Mouse (Mus musculus) embryonic fibroblast, embryonic 13.5 days (primary cell): ENCODE measurements around the gene Wls. TPM values are rescaled to one million over a fixed set of nuclear protein-coding genes. Genes with fewer than 3 reads are reported as not detected.

Experiments
- H3K27ac ChIP-seq: 2 replicates; pipeline ENCODE4 v1.5.1; 2012; ENCODE audit warnings: low read length, control low read depth, inconsistent platforms; ENCODE audit not compliant: insufficient read depth
- H3K4me1 ChIP-seq: 2 replicates; pipeline ENCODE4 v1.6.1; 2011; ENCODE audit warnings: low read length; ENCODE audit not compliant: control insufficient read depth, insufficient read depth
- H3K4me3 ChIP-seq: 2 replicates; pipeline ENCODE4 v1.5.1; 2011; ENCODE audit warnings: mild to moderate bottlenecking, control low read depth, low read length; ENCODE audit not compliant: insufficient read depth
- CTCF ChIP-seq: IDR thresholded peaks from 2 replicates; pipeline ENCODE4 v1.5.1; 2011; ENCODE audit warnings: mild to moderate bottlenecking, control low read depth, low read length, moderate library complexity, borderline replicate concordance; ENCODE audit not compliant: insufficient read depth
- POLR2A ChIP-seq: IDR thresholded peaks from 2 replicates; pipeline ENCODE4 v1.6.1; 2011; ENCODE audit warnings: low read depth, mild to moderate bottlenecking, control low read depth, low read length, moderate library complexity
- polyA plus RNA-seq: library from polyadenylated mRNA; stranded (reverse); fragments of >200 nt; gene quantifications from 2 replicates; pipeline ENCODE4 v1.2.4, GENCODE M21; 2011; ENCODE audit warnings: low read depth; ENCODE audit not compliant: missing spikeins, insufficient read length

The Wls gene
- polyA plus RNA-seq, 1 experiment, result 416 TPM

DNA sequence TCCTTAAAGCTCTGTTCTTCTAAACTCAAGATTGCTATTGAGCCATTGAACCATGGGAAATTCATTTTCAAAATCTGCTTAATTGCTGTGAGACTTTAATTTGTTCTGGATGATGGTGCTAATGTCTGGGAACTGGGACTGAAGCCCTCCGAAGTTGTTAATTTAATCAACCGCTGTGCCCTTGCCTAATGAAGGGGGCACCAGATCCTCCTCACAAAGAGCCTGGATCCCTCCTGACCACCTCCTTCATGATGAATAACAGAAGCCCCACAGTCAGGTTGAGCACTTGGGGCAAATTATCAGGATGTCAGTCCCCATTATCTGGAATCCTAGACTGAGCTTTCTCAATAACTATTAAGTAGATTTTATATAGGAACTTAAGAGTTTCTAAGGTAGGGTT lies 12.0 kb downstream of the Wls start:
- peaks cover 2% of the 10 kb centered on the region for H3K4me1 ChIP-seq
- no peak for TF ChIP-seq CTCF
- no peak for TF ChIP-seq POLR2A
- H3K27ac ChIP-seq, result no peak overlapping the region
- no peak overlapping the region for H3K4me3 ChIP-seq

DNA sequence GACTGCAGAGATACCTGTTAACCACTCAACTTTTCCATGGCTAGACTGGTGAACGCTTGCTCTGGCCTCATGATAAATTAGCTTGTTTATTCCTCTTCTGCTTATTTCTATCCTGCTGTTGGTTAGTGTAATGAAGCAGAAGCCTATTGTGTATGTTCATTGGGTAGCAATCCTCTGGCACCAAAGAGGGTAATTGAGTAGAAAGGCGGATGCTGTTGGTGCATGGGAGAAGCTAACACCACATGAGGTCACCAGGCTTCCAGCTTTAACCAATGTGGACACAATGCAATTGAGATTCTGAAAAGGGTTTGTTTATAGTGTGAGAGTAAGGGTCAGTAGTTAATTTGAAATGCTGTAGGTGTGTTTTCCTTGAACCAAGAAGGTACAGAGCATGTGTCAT lies 12.5 kb downstream of the Wls start:
- no peaks in the 10 kb centered on the region for H3K4me1 ChIP-seq
- TF ChIP-seq POLR2A (no peak), CTCF (no peak)
- no peak overlapping the region for H3K4me3 ChIP-seq
- no peak overlapping the region for H3K27ac ChIP-seq

DNA sequence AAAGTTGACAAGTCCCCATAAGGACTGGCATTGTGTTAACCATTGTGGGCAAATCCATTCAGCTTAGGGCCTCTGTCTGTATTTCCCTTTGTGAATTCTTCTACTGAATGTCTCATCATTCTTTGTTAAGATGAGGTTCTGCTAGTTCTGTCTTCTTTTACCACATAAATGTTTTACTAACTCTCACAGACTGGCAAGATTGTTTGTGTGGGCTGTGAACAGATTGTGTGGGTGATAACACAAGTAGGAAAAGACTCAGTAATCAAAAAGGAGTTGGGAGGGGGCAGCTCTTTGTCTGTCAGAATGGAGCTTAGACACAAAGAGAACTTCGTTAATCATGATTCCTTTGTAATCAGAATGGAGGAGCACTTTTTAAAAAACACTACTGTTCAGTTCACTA lies 17.6 kb downstream of the Wls start:
- TF ChIP-seq CTCF (no peak), POLR2A (no peak)
- Histone ChIP-seq H3K27ac (no peak overlapping the region), H3K4me1 (no peaks in the 10 kb centered on the region), H3K4me3 (no peak overlapping the region)

DNA sequence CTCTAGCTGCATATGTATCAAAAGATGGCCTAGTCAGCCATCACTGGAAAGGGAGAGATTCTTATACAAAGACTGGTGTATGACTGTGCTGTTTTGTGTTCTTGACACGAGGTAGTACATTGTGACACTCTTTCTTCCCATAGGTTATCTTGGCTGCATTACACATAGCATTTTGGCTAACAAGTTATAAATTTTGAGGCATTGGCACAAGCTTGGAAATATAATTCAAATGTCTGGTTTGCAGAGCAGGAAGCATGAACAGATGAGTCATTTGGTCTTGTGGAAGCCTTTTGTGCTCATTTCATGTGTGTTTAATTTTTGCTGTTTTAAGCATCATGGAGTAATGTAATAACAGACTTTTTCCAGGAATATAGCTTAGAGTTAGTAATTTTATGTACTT lies 26.2 kb downstream of the Wls start:
- TF ChIP-seq POLR2A, result no peak
- TF ChIP-seq CTCF, result no peak
- Histone ChIP-seq H3K4me3 (no peak overlapping the region), H3K27ac (peak overlapping the region; percentile 31; the same call in 1 of the 2 replicates), H3K4me1 (peaks cover 6% of the 10 kb centered on the region)

DNA sequence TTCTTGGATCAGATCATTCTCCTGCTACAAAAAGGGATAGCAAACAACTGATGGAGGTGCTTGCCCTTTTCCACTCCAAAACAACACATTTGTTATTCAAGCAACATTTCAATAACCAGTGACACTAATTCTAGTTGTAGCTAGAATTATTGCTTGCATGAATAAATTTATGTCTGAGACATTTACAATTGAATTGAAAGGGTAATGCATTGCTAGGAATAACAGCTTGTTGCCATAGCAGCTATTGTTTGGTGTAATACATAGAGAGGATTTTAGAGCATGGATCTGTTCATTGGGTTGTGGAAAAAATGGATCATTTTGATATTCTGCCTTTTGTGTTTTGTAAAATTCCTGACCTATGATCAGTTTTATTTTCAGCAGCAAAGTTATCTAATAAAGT lies 39.5 kb downstream of the Wls start:
- TF ChIP-seq CTCF, result no peak
- TF ChIP-seq POLR2A, result no peak
- peaks cover 10% of the 10 kb centered on the region for H3K4me1 ChIP-seq
- no peak overlapping the region for H3K4me3 ChIP-seq

DNA sequence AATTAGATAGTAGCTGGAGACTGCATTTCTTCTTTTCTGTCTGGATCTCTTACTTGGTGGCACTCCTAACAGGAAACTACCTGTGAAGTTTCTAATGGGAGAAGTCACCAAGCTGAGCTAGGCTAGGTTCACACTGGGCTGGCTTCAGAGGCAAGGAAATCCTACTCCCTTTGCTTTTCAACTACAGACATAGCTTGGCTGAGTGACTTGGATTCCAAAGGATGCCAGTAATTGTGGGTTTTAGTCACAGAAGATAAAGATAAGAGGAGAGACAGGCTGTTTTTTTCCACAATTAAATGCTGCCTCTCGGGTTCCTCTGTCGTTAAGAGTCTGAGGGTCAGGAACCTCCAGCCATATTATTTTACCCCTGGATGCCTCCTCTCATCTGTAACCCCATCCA lies 43.9 kb downstream of the Wls start:
- H3K4me1 ChIP-seq, result peaks cover 13% of the 10 kb centered on the region
- no peak for TF ChIP-seq CTCF
- no peak overlapping the region for H3K4me3 ChIP-seq
- H3K27ac ChIP-seq, result peak overlapping the region; percentile 84

More for the DNA sequence above, 39.5 kb downstream of the Wls start:
- H3K27ac ChIP-seq, result no peak overlapping the region

DNA sequence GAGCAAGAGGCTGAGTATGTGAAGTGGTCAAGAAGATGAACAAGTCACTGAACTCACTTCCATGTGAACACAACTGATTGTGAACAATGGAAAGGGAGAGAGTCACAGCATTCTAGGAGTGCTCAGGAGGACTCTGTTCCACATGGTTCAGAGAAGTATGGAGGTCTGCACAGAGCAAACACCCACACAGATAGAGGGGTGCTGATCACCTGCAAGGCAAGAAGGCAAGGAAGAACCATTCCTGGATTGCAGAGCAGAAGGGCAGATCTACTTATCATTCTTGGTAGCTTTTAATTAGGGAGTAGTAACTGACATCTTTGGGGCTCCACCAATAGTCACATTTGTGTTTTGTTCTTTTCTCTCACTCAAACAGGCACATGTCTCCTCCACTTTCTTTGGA lies 45.3 kb downstream of the Wls start:
- H3K4me3 ChIP-seq, result no peak overlapping the region
- TF ChIP-seq CTCF, result no peak
- no peak for TF ChIP-seq POLR2A
- peak overlapping the region; percentile 97 for H3K27ac ChIP-seq
- H3K4me1 ChIP-seq, result peaks cover 13% of the 10 kb centered on the region

DNA sequence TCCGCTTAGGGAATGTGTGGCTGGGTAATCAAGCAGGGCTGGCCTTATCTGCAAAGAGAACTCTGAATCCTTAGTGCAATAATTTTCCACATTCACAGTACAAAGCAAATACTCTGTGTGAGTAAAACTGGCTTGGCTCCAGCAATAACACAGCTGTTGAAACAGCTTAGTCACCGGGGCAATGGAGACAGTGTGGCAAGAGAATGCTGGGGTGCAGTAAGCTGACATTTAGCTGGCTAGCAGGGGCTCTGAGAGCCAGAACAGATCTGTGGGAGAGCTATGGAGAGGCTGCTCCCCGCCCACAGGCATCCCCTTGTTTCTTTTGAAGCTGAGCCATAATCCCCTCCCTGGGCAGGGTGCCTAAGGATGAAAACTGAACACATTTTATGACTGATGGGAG lies 45.8 kb downstream of the Wls start:
- peak overlapping the region; percentile 97 for H3K27ac ChIP-seq
- H3K4me1 ChIP-seq, result peaks cover 13% of the 10 kb centered on the region
- TF ChIP-seq POLR2A, result 0 out of 2 replicates have a peak, but pooled peaks have one; percentile 16
- TF ChIP-seq CTCF, result no peak
- H3K4me3 ChIP-seq, result no peak overlapping the region

DNA sequence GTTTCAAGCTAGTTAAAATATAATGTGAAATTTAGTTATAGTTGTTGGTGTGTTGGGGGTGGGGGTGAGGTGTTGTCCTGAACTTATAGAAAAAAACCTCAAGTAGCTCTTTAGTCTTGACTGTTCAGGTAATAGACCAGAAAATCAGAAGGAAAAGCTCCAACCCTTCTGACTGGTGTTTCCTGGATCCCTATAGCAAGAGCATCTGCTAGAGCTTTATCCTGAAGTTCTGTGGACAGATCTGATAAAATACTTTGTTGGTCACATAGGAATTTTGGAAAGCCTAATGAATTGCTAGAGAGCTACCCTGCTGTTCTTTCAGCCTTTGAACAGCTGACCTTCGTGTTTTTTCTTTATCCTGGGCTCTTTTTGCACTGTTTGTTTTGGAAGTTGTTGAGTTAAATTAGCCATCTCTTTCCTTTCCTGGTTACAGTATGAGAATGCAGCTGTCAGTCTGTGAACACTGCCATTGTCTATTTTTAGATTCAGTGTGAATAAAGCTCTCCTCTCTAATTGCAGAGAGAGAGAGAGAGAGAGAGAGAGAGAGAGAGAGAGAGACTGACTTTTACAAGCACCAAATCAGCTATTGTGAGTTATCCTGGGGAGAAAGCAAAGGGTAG lies 46.4 kb downstream of the Wls start:
- Histone ChIP-seq H3K4me1 (peaks cover 13% of the 10 kb centered on the region), H3K4me3 (no peak overlapping the region), H3K27ac (peak overlapping the region; percentile 93)
- TF ChIP-seq POLR2A, result no peak
- no peak for TF ChIP-seq CTCF

DNA sequence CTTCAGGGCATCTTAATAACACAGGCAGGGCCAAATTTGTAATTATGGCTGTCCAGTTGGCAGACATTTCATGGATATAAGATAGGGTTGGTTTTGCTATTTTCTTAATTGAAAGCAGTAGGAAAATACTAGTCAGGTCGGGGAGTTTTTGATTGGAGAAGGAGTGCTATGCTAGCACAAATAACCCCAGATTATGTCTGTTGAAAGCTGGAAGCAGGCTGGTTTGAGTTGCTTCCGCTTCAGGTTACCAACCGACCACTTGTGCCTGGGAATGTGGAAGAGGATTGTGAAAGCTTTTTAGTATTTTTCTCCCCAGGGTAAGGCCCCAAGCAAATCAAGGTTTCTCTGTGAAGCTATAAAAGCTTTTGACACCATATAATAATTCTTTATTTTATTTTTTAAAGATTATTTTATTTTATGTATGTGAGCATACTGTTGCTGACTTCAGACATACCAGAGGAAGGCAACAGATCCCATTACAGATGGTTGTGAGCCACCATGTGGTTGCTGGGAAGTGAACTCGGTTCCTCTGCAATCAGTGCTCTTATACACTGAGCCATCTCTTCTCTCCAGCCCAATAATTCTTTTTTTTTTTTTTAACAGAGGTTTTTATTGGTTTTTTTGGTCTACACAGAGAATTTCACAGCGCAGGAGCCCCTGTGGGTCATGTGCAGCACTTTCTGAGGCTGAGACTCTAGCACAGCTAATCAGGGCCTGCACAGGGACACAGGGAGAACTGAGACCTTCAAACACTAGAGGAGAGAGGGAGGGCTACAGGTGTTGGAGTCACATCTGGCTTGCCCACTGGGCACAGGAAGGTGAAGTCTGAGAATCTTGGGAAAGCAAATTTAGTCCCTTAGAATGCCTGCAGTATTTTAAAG lies 50.9 kb downstream of the Wls start:
- TF ChIP-seq CTCF (no peak), POLR2A (no peak)
- Histone ChIP-seq H3K27ac (no peak overlapping the region), H3K4me3 (no peak overlapping the region), H3K4me1 (peaks cover 1% of the 10 kb centered on the region; the same call in 1 of the 2 replicates)
